Mouse (Mus musculus): Measurements from ENCODE around the gene Add1. TPM values are rescaled to one million over a fixed set of nuclear protein-coding genes. Genes with fewer than 3 reads are reported as not detected.

The Add1 gene
- polyA plus RNA-seq, 2 experiments: 197 to 222 TPM

GRCm38 (mm10) chr5:34542166-34542565 lies 31.3 kb upstream of the Add1 start:
- Histone ChIP-seq H3K9ac (ENCODE audit: low read depth, low read length, severe bottlenecking) (no peak overlapping the region), H3K36me3 (ENCODE audit: control insufficient read depth, insufficient read depth, low read length) (no peaks in the 10 kb centered on the region), H3K27ac (replicated peaks; ENCODE audit: low read depth, low read length) (no peak overlapping the region), H3K4me2 (replicated peaks; ENCODE audit: low read depth, low read length, severe bottlenecking) (no peak overlapping the region), H3K4me3 (replicated peaks; ENCODE audit: low read length) (no peak overlapping the region), H3K27me3 (ENCODE audit: control insufficient read depth, insufficient read depth, low read length) (no peaks in the 10 kb centered on the region), H3K4me1 (ENCODE audit: control insufficient read depth, insufficient read depth, low read length) (no peaks in the 10 kb centered on the region), H3K9me3 (ENCODE audit: control insufficient read depth, low read length) (no peaks in the 10 kb centered on the region)
- 62% methylated on average over 1 of the region's 1 CpGs for WGBS
- no peak for TF ChIP-seq POLR2A (IDR thresholded peaks at IDR 0.05; ENCODE audit: borderline replicate concordance, extremely low read depth, insufficient read depth, insufficient read length)
- DNase-seq (ENCODE audit: low spot score): no peak
- ATAC-seq (ENCODE audit: low FRiP score, low read depth): no peak

GRCm38 (mm10) chr5:34543114-34543513 lies 30.4 kb upstream of the Add1 start:
- no peak overlapping the region for H3K9ac ChIP-seq (ENCODE audit: low read depth, low read length, severe bottlenecking)
- ATAC-seq (ENCODE audit: low FRiP score, low read depth) (no peak), DNase-seq (ENCODE audit: low spot score) (no peak)
- H3K4me3 ChIP-seq (replicated peaks; ENCODE audit: low read length): no peak overlapping the region
- H3K9me3 ChIP-seq (ENCODE audit: control insufficient read depth, low read length): no peaks in the 10 kb centered on the region
- H3K4me2 ChIP-seq (replicated peaks; ENCODE audit: low read depth, low read length, severe bottlenecking): no peak overlapping the region
- no peaks in the 10 kb centered on the region for H3K36me3 ChIP-seq (ENCODE audit: control insufficient read depth, insufficient read depth, low read length)
- H3K27me3 ChIP-seq (ENCODE audit: control insufficient read depth, insufficient read depth, low read length): no peaks in the 10 kb centered on the region
- H3K4me1 ChIP-seq (ENCODE audit: control insufficient read depth, insufficient read depth, low read length): no peaks in the 10 kb centered on the region
- no peak overlapping the region for H3K27ac ChIP-seq (replicated peaks; ENCODE audit: low read depth, low read length)
- WGBS: 50% methylated on average over 4 of the region's 4 CpGs
- no peak for TF ChIP-seq POLR2A (IDR thresholded peaks at IDR 0.05; ENCODE audit: borderline replicate concordance, extremely low read depth, insufficient read depth, insufficient read length)

GRCm38 (mm10) chr5:34547410-34547809 lies 26.1 kb upstream of the Add1 start:
- peaks cover 12% of the 10 kb centered on the region for H3K36me3 ChIP-seq (ENCODE audit: control insufficient read depth, insufficient read depth, low read length)
- no peak overlapping the region for H3K27ac ChIP-seq (replicated peaks; ENCODE audit: low read depth, low read length)
- peaks cover 13% of the 10 kb centered on the region for H3K4me1 ChIP-seq (ENCODE audit: control insufficient read depth, insufficient read depth, low read length)
- no peak overlapping the region for H3K9ac ChIP-seq (ENCODE audit: low read depth, low read length, severe bottlenecking)
- no peaks in the 10 kb centered on the region for H3K9me3 ChIP-seq (ENCODE audit: control insufficient read depth, low read length)
- H3K4me2 ChIP-seq (replicated peaks; ENCODE audit: low read depth, low read length, severe bottlenecking): no peak overlapping the region
- no peak overlapping the region for H3K4me3 ChIP-seq (replicated peaks; ENCODE audit: low read length)
- no peak for TF ChIP-seq POLR2A (IDR thresholded peaks at IDR 0.05; ENCODE audit: borderline replicate concordance, extremely low read depth, insufficient read depth, insufficient read length)
- ATAC-seq (ENCODE audit: low FRiP score, low read depth) (no peak), DNase-seq (ENCODE audit: low spot score) (no peak)
- no peaks in the 10 kb centered on the region for H3K27me3 ChIP-seq (ENCODE audit: control insufficient read depth, insufficient read depth, low read length)

- peaks cover 23% of the 10 kb centered on the region for H3K36me3 ChIP-seq (ENCODE audit: control insufficient read depth, insufficient read depth, low read length)
- ATAC-seq (ENCODE audit: low FRiP score, low read depth) (no peak), DNase-seq (ENCODE audit: low spot score) (no peak)
- no peaks in the 10 kb centered on the region for H3K9me3 ChIP-seq (ENCODE audit: control insufficient read depth, low read length)
- no peaks in the 10 kb centered on the region for H3K27me3 ChIP-seq (ENCODE audit: control insufficient read depth, insufficient read depth, low read length)
- peaks cover 13% of the 10 kb centered on the region for H3K4me1 ChIP-seq (ENCODE audit: control insufficient read depth, insufficient read depth, low read length)
- H3K27ac ChIP-seq (replicated peaks; ENCODE audit: low read depth, low read length): no peak overlapping the region
- H3K4me2 ChIP-seq (replicated peaks; ENCODE audit: low read depth, low read length, severe bottlenecking): peak overlapping the region; percentile 64
- peak overlapping the region; percentile 98 for H3K9ac ChIP-seq (ENCODE audit: low read depth, low read length, severe bottlenecking)
- peak overlapping the region; percentile 89 for H3K4me3 ChIP-seq (replicated peaks; ENCODE audit: low read length)
- no peak for TF ChIP-seq POLR2A (IDR thresholded peaks at IDR 0.05; ENCODE audit: borderline replicate concordance, extremely low read depth, insufficient read depth, insufficient read length)
- WGBS: 25% methylated on average over 8 of the region's 8 CpGs
These were observed 24.4 kb upstream of the Add1 start for GRCm38 (mm10) chr5:34549135-34549482.

- peak overlapping the region; percentile 89 for H3K4me3 ChIP-seq (replicated peaks; ENCODE audit: low read length)
- H3K27me3 ChIP-seq (ENCODE audit: control insufficient read depth, insufficient read depth, low read length): no peaks in the 10 kb centered on the region
- DNase-seq (ENCODE audit: low spot score) (peak; percentile 75), ATAC-seq (ENCODE audit: low FRiP score, low read depth) (peak; percentile 91)
- WGBS: under 1% methylated on average over 38 of the region's 49 CpGs
- no peaks in the 10 kb centered on the region for H3K9me3 ChIP-seq (ENCODE audit: control insufficient read depth, low read length)
- peak overlapping the region; percentile 98 for H3K9ac ChIP-seq (ENCODE audit: low read depth, low read length, severe bottlenecking)
- peaks cover 27% of the 10 kb centered on the region for H3K36me3 ChIP-seq (ENCODE audit: control insufficient read depth, insufficient read depth, low read length)
- peaks cover 13% of the 10 kb centered on the region for H3K4me1 ChIP-seq (ENCODE audit: control insufficient read depth, insufficient read depth, low read length)
- TF ChIP-seq POLR2A (IDR thresholded peaks at IDR 0.05; ENCODE audit: borderline replicate concordance, extremely low read depth, insufficient read depth, insufficient read length): peak; percentile 95
- H3K27ac ChIP-seq (replicated peaks; ENCODE audit: low read depth, low read length): peak overlapping the region; percentile 67
- H3K4me2 ChIP-seq (replicated peaks; ENCODE audit: low read depth, low read length, severe bottlenecking): peak overlapping the region; percentile 64
These were observed 23.8 kb upstream of the Add1 start for GRCm38 (mm10) chr5:34549483-34550221.

Data from limb, embryonic 14.5 days (tissue).